Mouse (Mus musculus) spleen, adult 2 months (tissue): ENCODE data around the gene Stox2.

ENCODE experiments used
- CTCF ChIP-seq: fragments of 200-500 bp; IDR thresholded peaks from 2 replicates; pipeline ENCODE4 v1.5.1; 2011; ENCODE audit warnings: mild to moderate bottlenecking, inconsistent platforms; ENCODE audit not compliant: insufficient read depth, insufficient read length, insufficient replicate concordance; ENCODE audit errors: extremely low read depth
- POLR2A ChIP-seq: fragments of 200-500 bp; IDR thresholded peaks from 2 replicates; pipeline ENCODE4 v1.6.1; 2011; ENCODE audit warnings: low read depth, low read length, inconsistent platforms

DNA sequence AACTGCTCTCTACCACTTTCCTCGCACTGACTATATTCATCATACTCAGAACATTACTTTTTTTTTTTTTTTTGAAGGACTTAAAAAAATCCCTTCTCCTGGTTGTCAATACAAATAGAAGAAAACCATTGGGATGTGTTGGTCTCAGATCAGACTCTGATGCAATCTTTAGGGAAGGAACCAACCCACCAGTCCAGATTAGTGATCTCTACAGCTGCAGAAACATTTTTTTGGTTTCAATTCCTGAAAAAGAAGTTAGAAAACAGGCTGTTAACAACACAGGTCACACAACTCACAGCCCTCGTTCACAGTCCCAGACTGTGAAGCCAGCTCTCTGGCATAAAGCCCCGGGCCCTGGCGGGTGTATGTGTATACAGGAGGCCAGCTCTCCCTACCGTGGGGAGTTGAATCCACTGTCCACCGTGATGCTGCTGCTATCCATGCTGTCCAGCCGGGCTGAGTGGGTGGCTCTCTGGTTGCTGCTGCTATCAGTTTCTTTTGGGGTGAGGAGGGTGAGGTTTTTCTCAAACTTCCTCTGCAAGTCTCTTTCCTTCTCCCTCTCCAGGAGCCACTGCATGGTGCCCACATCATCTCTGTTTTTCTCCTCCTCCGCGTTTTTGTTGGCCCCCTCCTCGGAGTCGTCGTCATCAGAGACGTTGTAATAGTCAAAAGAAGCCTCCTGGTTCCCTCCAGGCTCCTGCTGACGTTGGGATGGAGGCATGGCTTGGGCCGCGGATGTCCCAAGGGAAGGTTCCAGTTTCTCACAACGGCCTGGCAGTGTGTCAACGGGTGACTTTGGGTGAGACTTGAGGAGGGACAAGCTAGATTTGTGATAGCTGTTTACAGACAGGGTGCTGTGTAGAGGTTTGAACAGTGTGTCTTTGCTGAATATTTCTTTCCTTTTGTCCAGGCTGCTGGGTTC lies 254.5 kb downstream of the Stox2 start:
- no peak for TF ChIP-seq POLR2A
- TF ChIP-seq CTCF = no peak
